In the genomic region with DNA sequence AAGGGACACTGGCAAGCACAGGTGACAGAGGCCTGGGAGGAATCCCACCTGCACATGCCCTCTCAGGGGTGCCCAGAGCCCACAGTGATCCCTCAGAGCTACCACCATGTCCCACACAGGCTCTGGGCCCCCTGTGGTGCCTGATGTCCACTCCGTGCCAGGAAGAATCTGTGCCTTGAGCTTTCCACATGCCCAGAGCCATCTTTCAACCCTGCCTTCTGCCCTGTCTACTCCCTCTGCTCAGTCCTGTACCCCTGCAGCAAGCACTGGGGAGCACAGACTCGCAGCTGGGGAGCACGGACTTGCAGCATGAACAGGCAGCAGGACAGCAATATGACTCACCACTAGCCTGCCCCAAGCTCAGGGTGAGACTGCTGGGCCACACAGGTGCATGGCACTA, we compare ENCODE assay signal across 13 mouse cellular contexts.
"Had no signal": no experiment of that assay in that cellular context is flagged by ENCODE, and none has a peak within 500 bp of the region (broad histone marks: within the 10 kb centered on the region; RNA-seq: fewer than 3 reads in every experiment).

No protein-coding gene starts in this region.

- H3K9ac ChIP-seq: liver, embryonic 12.5 days; lung, embryonic 14.5 days; midbrain, embryonic 12.5 days had no signal

- H3K36me3 ChIP-seq: limb, embryonic 10.5 days; liver, embryonic 12.5 days; midbrain, embryonic 12.5 days had no signal

- H3K4me3 ChIP-seq: left cerebral cortex, adult 2 months; limb, embryonic 10.5 days; liver, embryonic 12.5 days; midbrain, embryonic 12.5 days; myocyte had no signal

- H3K4me2 ChIP-seq: liver, embryonic 12.5 days; lung, embryonic 14.5 days; midbrain, embryonic 12.5 days had no signal

- H3K4me1 ChIP-seq: liver, embryonic 12.5 days; midbrain, embryonic 12.5 days had no signal

- DNase-seq: kidney, adult 8-10 months; kidney, postnatal 25 days; lung, embryonic 14.5 days; lung, postnatal 10 days; retina, postnatal 1 day; right cerebral cortex, postnatal 4 days; spleen, adult 18-20 months; thymus, postnatal 36 days had no signal

- H3K27ac ChIP-seq: left cerebral cortex, adult 2 months; limb, embryonic 10.5 days; liver, embryonic 12.5 days; midbrain, embryonic 12.5 days had no signal

- ATAC-seq: liver, embryonic 12.5 days had no signal

- H3K9me3 ChIP-seq: limb, embryonic 10.5 days; liver, embryonic 12.5 days; midbrain, embryonic 12.5 days had no signal
